Mouse (Mus musculus): ENCODE measurements around the gene Calb2. TPM values are rescaled to one million over a fixed set of nuclear protein-coding genes. Genes with fewer than 3 reads are reported as not detected.

Gene Calb2
- 0.53 and 1.1 TPM in 2 replicates for polyA plus RNA-seq (2015; fragmentation: Nextera tagmentation; extraction: Ambion mirVana)

DNA sequence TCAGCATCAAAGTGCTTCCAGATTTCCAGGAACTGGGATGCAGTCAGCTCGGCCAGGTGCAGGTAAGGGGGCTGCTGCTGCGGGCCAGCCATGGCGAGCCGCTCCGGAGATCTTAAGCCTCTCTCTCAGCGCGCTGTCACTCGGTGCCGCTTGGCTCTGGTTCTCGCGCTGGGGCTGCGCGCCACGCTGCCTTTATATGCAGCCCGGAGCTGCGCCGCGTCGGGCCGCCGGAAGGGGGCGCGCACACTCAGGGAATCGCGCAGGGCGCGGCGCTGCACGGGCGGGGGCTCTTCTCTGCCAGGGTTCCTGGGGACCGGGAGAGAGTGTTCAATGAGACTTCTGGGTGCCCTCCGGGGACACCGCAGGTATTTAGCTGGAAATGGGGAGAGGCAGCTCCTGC is at the start of gene Calb2:
TSS of gene Calb2 (minus strand) at position 165 of the 400 bp plus-strand sequence.
- under 1% methylated on average over 32 of the region's 33 CpGs for WGBS
- H3K9me3 ChIP-seq (ENCODE audit: low read length) = no peaks in the 10 kb centered on the region
- peak; percentile 81 for TF ChIP-seq CTCF (IDR thresholded peaks at IDR 0.05)
- TF ChIP-seq EP300 (IDR thresholded peaks at IDR 0.05) = no peak
- ATAC-seq (peak; percentile 53; the same call in 1 of the 2 replicates), DNase-seq (ENCODE audit: low spot score) (peak; percentile 40)
- no peak within 1 kb of the TSS for H3K9ac ChIP-seq (replicated peaks; ENCODE audit: low read depth)
- H3K27me3 ChIP-seq (replicated peaks; ENCODE audit: insufficient read depth, low read length) = peaks cover 8% of the 10 kb centered on the region; the same call in 1 of the 2 replicates
- H3K4me1 ChIP-seq (ENCODE audit: insufficient read depth, low read depth, low read length) = 0 out of 2 replicates have a peak, but pooled peaks cover 2% of the 10 kb centered on the region
- no peak within 1 kb of the TSS for H3K4me3 ChIP-seq (ENCODE audit: low read depth, low read length)
- H3K36me3 ChIP-seq (ENCODE audit: insufficient read depth, low read length) = no peaks in the 10 kb centered on the region
- H3K4me2 ChIP-seq (replicated peaks; ENCODE audit: low read depth, low read length) = no peak within 1 kb of the TSS
- H3K27ac ChIP-seq (ENCODE audit: low read length) = no peak within 1 kb of the TSS

DNA sequence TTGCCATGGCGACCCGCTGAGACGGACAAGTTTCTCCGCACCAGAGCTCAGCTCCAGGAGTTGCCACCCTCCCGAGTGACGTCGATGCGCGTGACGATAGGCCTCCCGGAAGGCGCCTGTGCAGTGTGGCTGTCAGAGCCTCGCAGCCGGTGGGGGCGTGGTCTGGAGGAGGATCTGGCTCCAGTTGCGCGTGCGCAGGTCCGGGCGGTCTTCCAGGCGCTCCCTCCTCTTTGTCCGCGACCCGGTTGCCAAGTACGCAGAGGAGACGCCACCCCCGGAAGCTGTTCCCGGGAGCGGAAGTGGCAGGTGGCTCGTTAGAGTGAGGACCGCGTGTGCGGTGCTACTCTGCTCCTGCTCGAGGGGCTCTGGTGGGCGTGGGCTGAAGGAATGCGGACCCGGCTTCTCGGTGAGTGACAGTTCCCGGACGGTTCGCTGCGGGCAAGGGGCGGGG is 49.7 kb upstream of the Calb2 start:
- Histone ChIP-seq H3K9ac (replicated peaks; ENCODE audit: low read depth) (0 out of 2 replicates have a peak overlapping the region, but pooled peaks have one; percentile 16), H3K9me3 (ENCODE audit: low read length) (no peaks in the 10 kb centered on the region), H3K27me3 (replicated peaks; ENCODE audit: insufficient read depth, low read length) (no peaks in the 10 kb centered on the region), H3K36me3 (ENCODE audit: insufficient read depth, low read length) (peaks cover 15% of the 10 kb centered on the region; the same call in 1 of the 2 replicates), H3K4me2 (replicated peaks; ENCODE audit: low read depth, low read length) (peak overlapping the region; percentile 68), H3K27ac (ENCODE audit: low read length) (0 out of 2 replicates have a peak overlapping the region, but pooled peaks have one; percentile 20), H3K4me1 (ENCODE audit: insufficient read depth, low read depth, low read length) (no peaks in the 10 kb centered on the region), H3K4me3 (ENCODE audit: low read depth, low read length) (peak overlapping the region; percentile 58)
- ATAC-seq (peak; percentile 99), DNase-seq (ENCODE audit: low spot score) (peak; percentile 99)
- under 1% methylated on average over 43 of the region's 43 CpGs for WGBS
- TF ChIP-seq CTCF (IDR thresholded peaks at IDR 0.05) (no peak), EP300 (IDR thresholded peaks at IDR 0.05) (no peak)

DNA sequence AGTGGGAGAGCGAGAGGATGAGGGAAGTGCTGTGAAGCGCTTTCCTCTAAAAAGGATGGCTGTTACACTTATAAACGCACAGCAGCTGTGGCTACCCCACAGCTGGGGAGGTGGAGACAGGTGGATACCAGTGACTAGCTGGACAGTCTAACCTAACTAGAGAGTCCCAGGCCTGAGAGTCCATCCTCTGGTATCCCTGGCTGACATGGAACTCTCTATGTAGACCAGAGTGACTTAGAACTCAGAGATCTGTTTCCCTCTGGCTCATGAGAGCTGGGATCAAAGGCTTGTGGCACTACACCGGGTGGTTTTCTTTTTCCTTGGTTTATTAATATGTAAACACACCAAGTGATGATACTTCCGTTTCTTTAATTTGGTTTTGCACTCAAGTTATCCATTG is 49.2 kb upstream of the Calb2 start:
- DNase-seq (ENCODE audit: low spot score) = no peak
- no peaks in the 10 kb centered on the region for H3K9me3 ChIP-seq (ENCODE audit: low read length)
- no peak overlapping the region for H3K27ac ChIP-seq (ENCODE audit: low read length)
- peak overlapping the region; percentile 68 for H3K4me2 ChIP-seq (replicated peaks; ENCODE audit: low read depth, low read length)
- 30% methylated on average over 5 of the region's 5 CpGs for WGBS
- peak overlapping the region; percentile 58 for H3K4me3 ChIP-seq (ENCODE audit: low read depth, low read length)
- 0 out of 2 replicates have a peak, but pooled peaks cover 10% of the 10 kb centered on the region for H3K36me3 ChIP-seq (ENCODE audit: insufficient read depth, low read length)
- TF ChIP-seq CTCF (IDR thresholded peaks at IDR 0.05) (no peak), EP300 (IDR thresholded peaks at IDR 0.05) (no peak)
- no peaks in the 10 kb centered on the region for H3K4me1 ChIP-seq (ENCODE audit: insufficient read depth, low read depth, low read length)
- no peak for ATAC-seq
- H3K9ac ChIP-seq (replicated peaks; ENCODE audit: low read depth) = no peak overlapping the region
- H3K27me3 ChIP-seq (replicated peaks; ENCODE audit: insufficient read depth, low read length) = no peaks in the 10 kb centered on the region

DNA sequence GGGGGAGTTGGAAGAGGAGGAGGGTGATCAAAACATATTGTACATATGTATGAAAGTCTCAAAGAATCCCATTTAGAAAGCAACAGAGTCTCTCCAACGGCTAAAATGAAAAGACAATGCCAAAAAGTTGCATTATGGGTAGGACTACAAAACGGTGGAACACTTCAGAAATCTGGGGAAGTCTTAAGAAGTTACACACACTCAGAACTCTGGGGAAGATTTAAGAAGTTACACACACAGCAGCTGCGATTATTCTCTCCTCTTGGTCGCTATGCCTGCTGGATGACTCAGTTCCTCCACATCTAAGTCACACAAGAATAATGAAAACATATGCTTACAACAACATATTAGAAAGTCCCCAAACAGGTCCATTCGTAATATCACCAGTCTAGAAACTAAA is 48.2 kb upstream of the Calb2 start:
- no peaks in the 10 kb centered on the region for H3K4me1 ChIP-seq (ENCODE audit: insufficient read depth, low read depth, low read length)
- H3K9me3 ChIP-seq (ENCODE audit: low read length) = no peaks in the 10 kb centered on the region
- H3K36me3 ChIP-seq (ENCODE audit: insufficient read depth, low read length) = 0 out of 2 replicates have a peak, but pooled peaks cover 3% of the 10 kb centered on the region
- H3K27ac ChIP-seq (ENCODE audit: low read length) = no peak overlapping the region
- H3K9ac ChIP-seq (replicated peaks; ENCODE audit: low read depth) = no peak overlapping the region
- TF ChIP-seq EP300 (IDR thresholded peaks at IDR 0.05) (no peak), CTCF (IDR thresholded peaks at IDR 0.05) (no peak)
- H3K27me3 ChIP-seq (replicated peaks; ENCODE audit: insufficient read depth, low read length) = no peaks in the 10 kb centered on the region
- no peak for DNase-seq (ENCODE audit: low spot score)
- no peak overlapping the region for H3K4me3 ChIP-seq (ENCODE audit: low read depth, low read length)
- 65% methylated on average over 5 of the region's 5 CpGs for WGBS
- no peak overlapping the region for H3K4me2 ChIP-seq (replicated peaks; ENCODE audit: low read depth, low read length)
- ATAC-seq = no peak

DNA sequence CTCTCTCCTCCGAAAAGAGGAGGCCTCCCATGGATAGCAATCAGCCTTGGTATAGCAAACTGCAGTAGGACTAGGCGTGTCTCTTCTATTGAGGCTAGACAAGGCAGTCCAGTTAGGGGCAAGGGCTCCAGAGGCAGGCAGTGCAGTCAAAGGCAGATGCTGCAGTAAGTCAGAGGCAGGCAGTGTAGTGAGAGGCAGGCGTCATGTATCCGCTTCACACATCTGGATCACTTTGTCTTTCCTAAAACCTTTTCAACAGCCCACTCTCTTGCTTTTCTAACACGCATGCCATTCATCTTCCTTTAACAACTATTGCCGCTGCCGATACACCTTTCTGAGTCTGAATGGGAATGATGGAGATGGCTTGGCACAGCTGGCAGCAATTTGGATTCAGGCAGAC is 47.4 kb upstream of the Calb2 start, which contains the start of gene Cmtr2:
TSS of gene Cmtr2 (plus strand) at position 301 of the 400 bp plus-strand sequence.
- H3K4me3 ChIP-seq (ENCODE audit: low read depth, low read length) = no peak within 1 kb of the TSS
- no peak for ATAC-seq
- H3K9me3 ChIP-seq (ENCODE audit: low read length) = no peaks in the 10 kb centered on the region
- no peak for DNase-seq (ENCODE audit: low spot score)
- H3K9ac ChIP-seq (replicated peaks; ENCODE audit: low read depth) = no peak within 1 kb of the TSS
- H3K27ac ChIP-seq (ENCODE audit: low read length) = no peak within 1 kb of the TSS
- 73% methylated on average over 7 of the region's 7 CpGs for WGBS
- H3K36me3 ChIP-seq (ENCODE audit: insufficient read depth, low read length) = no peaks in the 10 kb centered on the region
- TF ChIP-seq EP300 (IDR thresholded peaks at IDR 0.05) (no peak), CTCF (IDR thresholded peaks at IDR 0.05) (no peak)
- no peaks in the 10 kb centered on the region for H3K27me3 ChIP-seq (replicated peaks; ENCODE audit: insufficient read depth, low read length)
- H3K4me1 ChIP-seq (ENCODE audit: insufficient read depth, low read depth, low read length) = no peaks in the 10 kb centered on the region
- H3K4me2 ChIP-seq (replicated peaks; ENCODE audit: low read depth, low read length) = no peak within 1 kb of the TSS

DNA sequence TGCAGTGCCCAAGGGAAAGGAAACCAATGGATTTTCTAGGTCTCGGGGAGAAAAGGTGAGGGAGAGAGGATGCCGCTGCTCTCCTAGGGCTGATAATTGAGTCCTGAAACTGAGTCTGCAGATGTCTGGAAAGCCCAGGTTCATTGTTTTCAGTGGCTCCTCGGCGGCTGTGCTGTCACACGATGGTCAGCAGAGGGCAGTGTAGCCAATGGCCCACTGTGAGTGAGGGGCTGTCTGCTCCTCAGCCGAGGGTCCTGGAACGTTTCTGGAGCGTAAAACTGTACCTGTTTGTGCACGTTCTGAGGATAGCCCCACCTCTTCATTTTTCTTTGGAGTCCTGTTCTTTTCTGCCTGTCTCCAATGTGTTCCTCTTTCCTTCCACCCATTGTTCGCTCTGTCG is 33.8 kb upstream of the Calb2 start:
- Histone ChIP-seq H3K27me3 (replicated peaks; ENCODE audit: insufficient read depth, low read length) (no peaks in the 10 kb centered on the region), H3K9ac (replicated peaks; ENCODE audit: low read depth) (no peak overlapping the region), H3K4me3 (ENCODE audit: low read depth, low read length) (no peak overlapping the region), H3K4me1 (ENCODE audit: insufficient read depth, low read depth, low read length) (no peaks in the 10 kb centered on the region), H3K4me2 (replicated peaks; ENCODE audit: low read depth, low read length) (no peak overlapping the region), H3K27ac (ENCODE audit: low read length) (no peak overlapping the region), H3K9me3 (ENCODE audit: low read length) (no peaks in the 10 kb centered on the region), H3K36me3 (ENCODE audit: insufficient read depth, low read length) (no peaks in the 10 kb centered on the region)
- DNase-seq (ENCODE audit: low spot score) (no peak), ATAC-seq (no peak)
- peak; percentile 66 for TF ChIP-seq CTCF (IDR thresholded peaks at IDR 0.05)
- no peak for TF ChIP-seq EP300 (IDR thresholded peaks at IDR 0.05)
- 29% methylated on average over 11 of the region's 11 CpGs for whole genome bisulfite sequencing

Measured in lung, postnatal 0 days (tissue).